Mouse (Mus musculus) heart, postnatal 0 days (tissue): ENCODE measurements at regions not wholly inside any gene's neighbourhood (a gene's known extent, or its start where the extent isn't known, plus 50 kb on each side); places are given as distances from the start of the nearest gene placed in this dataset.
A peak's percentile ranks its signal among the peaks of the same experiment; 100 is the strongest.

ENCODE experiments used
- ATAC-seq: fragments of 200-750 bp; cut with Nextera tagmentation; 2 replicates; pipeline ENCODE4 v1.8.0; 2017; ENCODE audit warnings: low read depth, moderate number of reproducible peaks, moderate library complexity; ENCODE audit not compliant: insufficient read depth
- DNase-seq: peaks from one replicate; pipeline ENCODE4 v3.0.0-alpha.2; 2016; ENCODE audit warnings: low spot score
- H3K27ac ChIP-seq: fragments of 300-500 bp; sonication (generic); 2 replicates; pipeline ENCODE4 v1.5.1; 2014; ENCODE audit warnings: low read depth, mild to moderate bottlenecking
- H3K27me3 ChIP-seq: fragments of 300-500 bp; sonication (generic); 2 replicates; pipeline ENCODE4 v1.6.1; 2014; ENCODE audit warnings: low read length, mixed read lengths; ENCODE audit not compliant: control insufficient read depth, insufficient read depth
- H3K36me3 ChIP-seq: fragments of 300-500 bp; sonication (generic); replicated peaks from 2 replicates; pipeline ENCODE4 v1.6.1; 2014; ENCODE audit warnings: low read length, mixed read lengths; ENCODE audit not compliant: control insufficient read depth, insufficient read depth
- H3K4me1 ChIP-seq: fragments of 300-500 bp; sonication (generic); 2 replicates; pipeline ENCODE4 v1.6.1; 2014; ENCODE audit warnings: antibody characterized with exemption; ENCODE audit not compliant: control insufficient read depth, insufficient read depth
- H3K4me2 ChIP-seq: fragments of 300-500 bp; sonication (generic); 2 replicates; pipeline ENCODE4 v1.6.1; 2014; ENCODE audit warnings: low read depth, mild to moderate bottlenecking, low read length, moderate library complexity
- H3K4me3 ChIP-seq: fragments of 300-500 bp; sonication (generic); 2 replicates; pipeline ENCODE4 v1.5.1; 2014; ENCODE audit warnings: low read depth, low read length
- H3K9ac ChIP-seq: fragments of 300-500 bp; sonication (generic); replicated peaks from 2 replicates; pipeline ENCODE4 v1.6.1; 2014; ENCODE audit warnings: low read depth, low read length, mixed read lengths
- H3K9me3 ChIP-seq: fragments of 300-500 bp; sonication (generic); replicated peaks from 2 replicates; pipeline ENCODE4 v1.6.1; 2016; ENCODE audit warnings: low read length; ENCODE audit not compliant: control insufficient read depth
- CTCF ChIP-seq: IDR thresholded peaks from 2 replicates; pipeline ENCODE4 v1.5.1; 2016; ENCODE audit warnings: antibody characterized with exemption, control low read depth, low read depth
- EP300 ChIP-seq: IDR thresholded peaks from 2 replicates; pipeline ENCODE4 v1.6.1; 2016; ENCODE audit warnings: antibody characterized with exemption, low read depth
- whole genome bisulfite sequencing: fragments of 180-500 bp; shearing (Covaris S2); extraction: QIAGEN DNeasy Blood & Tissue Kit; methylation state at CpG from one replicate; pipeline ENCODE4 v1.1.7; 2014; 5-methylcytosine and 5-hydroxymethylcytosine counted together

- DNase-seq (no peak), ATAC-seq (no peak)
- no peak overlapping the region for H3K4me3 ChIP-seq
- H3K9ac ChIP-seq: no peak overlapping the region
- H3K27ac ChIP-seq: no peak overlapping the region
- H3K9me3 ChIP-seq: no peaks in the 10 kb centered on the region
- no peaks in the 10 kb centered on the region for H3K36me3 ChIP-seq
- no peaks in the 10 kb centered on the region for H3K4me1 ChIP-seq
- 78% methylated on average over 1 of the region's 1 CpGs for WGBS
- TF ChIP-seq EP300: no peak
- no peak for TF ChIP-seq CTCF
- no peak overlapping the region for H3K4me2 ChIP-seq
- H3K27me3 ChIP-seq: no peaks in the 10 kb centered on the region
These were observed 182.5 kb downstream of the Mtx2 start for GRCm38 (mm10) chr2:75008116-75008515.

GRCm38 (mm10) chr2:75010647-75011046, 185.0 kb downstream of the Mtx2 start:
- H3K36me3 ChIP-seq: no peaks in the 10 kb centered on the region
- H3K9ac ChIP-seq: no peak overlapping the region
- no peak for TF ChIP-seq CTCF
- TF ChIP-seq EP300: no peak
- no peak for ATAC-seq
- no peaks in the 10 kb centered on the region for H3K9me3 ChIP-seq
- H3K27me3 ChIP-seq: no peaks in the 10 kb centered on the region
- no peaks in the 10 kb centered on the region for H3K4me1 ChIP-seq
- no peak overlapping the region for H3K27ac ChIP-seq
- H3K4me2 ChIP-seq: no peak overlapping the region
- 55% methylated on average over 7 of the region's 7 CpGs for WGBS
- no peak overlapping the region for H3K4me3 ChIP-seq
- no peak for DNase-seq

GRCm38 (mm10) chr2:75012046-75012445, 186.4 kb downstream of the Mtx2 start:
- no peak overlapping the region for H3K4me3 ChIP-seq
- ATAC-seq (no peak), DNase-seq (no peak)
- no peaks in the 10 kb centered on the region for H3K4me1 ChIP-seq
- TF ChIP-seq CTCF (no peak), EP300 (no peak)
- no peak overlapping the region for H3K9ac ChIP-seq
- 65% methylated on average over 8 of the region's 8 CpGs for WGBS
- H3K27me3 ChIP-seq: no peaks in the 10 kb centered on the region
- no peaks in the 10 kb centered on the region for H3K36me3 ChIP-seq
- H3K9me3 ChIP-seq: no peaks in the 10 kb centered on the region
- no peak overlapping the region for H3K4me2 ChIP-seq
- H3K27ac ChIP-seq: 0 out of 2 replicates have a peak overlapping the region, but pooled peaks have one; percentile 25

GRCm38 (mm10) chr2:75014994-75015728, 189.6 kb downstream of the Mtx2 start:
- WGBS: 67% methylated on average over 16 of the region's 16 CpGs
- ATAC-seq: no peak

DNA sequence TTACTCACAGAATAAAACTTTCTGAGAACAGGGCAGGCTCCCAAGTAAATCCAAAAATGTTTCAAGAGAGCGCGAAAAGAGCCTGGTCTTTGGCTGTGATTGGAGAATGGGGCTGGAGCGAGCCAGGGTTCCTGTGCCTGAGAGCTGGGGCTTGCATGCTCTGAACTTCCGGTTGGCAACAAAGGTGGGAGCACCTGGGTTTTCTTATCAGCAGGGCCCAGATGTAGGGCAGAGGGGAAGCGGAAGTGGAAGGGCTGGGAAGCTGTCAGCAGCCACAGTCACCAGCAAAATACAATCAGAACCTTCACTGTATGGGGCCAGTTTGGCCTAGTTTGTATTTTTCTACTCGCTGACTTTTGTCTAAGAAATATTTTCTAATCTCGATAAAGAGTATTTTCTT, 193.9 kb downstream of the Mtx2 start:
- no peak overlapping the region for H3K9ac ChIP-seq
- no peaks in the 10 kb centered on the region for H3K27me3 ChIP-seq
- ATAC-seq (no peak), DNase-seq (no peak)
- no peaks in the 10 kb centered on the region for H3K9me3 ChIP-seq
- no peaks in the 10 kb centered on the region for H3K36me3 ChIP-seq
- TF ChIP-seq CTCF (no peak), EP300 (peak; percentile 79)
- no peak overlapping the region for H3K4me2 ChIP-seq
- H3K4me1 ChIP-seq: no peaks in the 10 kb centered on the region
- 50% methylated on average over 7 of the region's 7 CpGs for WGBS
- no peak overlapping the region for H3K4me3 ChIP-seq
- peak overlapping the region; percentile 38 for H3K27ac ChIP-seq

More at GRCm38 (mm10) chr2:75014994-75015728, 189.6 kb downstream of the Mtx2 start:
- Histone ChIP-seq H3K27ac (no peak overlapping the region), H3K27me3 (no peaks in the 10 kb centered on the region), H3K36me3 (no peaks in the 10 kb centered on the region), H3K4me1 (no peaks in the 10 kb centered on the region), H3K4me3 (no peak overlapping the region), H3K9me3 (no peaks in the 10 kb centered on the region), H3K4me2 (no peak overlapping the region), H3K9ac (no peak overlapping the region)
- no peak for TF ChIP-seq EP300
- TF ChIP-seq CTCF: no peak
- no peak for DNase-seq

- Histone ChIP-seq H3K9me3 (no peaks in the 10 kb centered on the region), H3K4me1 (no peaks in the 10 kb centered on the region), H3K36me3 (no peaks in the 10 kb centered on the region), H3K27ac (peak overlapping the region; percentile 36; the same call in 1 of the 2 replicates), H3K4me2 (no peak overlapping the region), H3K27me3 (no peaks in the 10 kb centered on the region), H3K9ac (no peak overlapping the region), H3K4me3 (no peak overlapping the region)
- DNase-seq (no peak), ATAC-seq (peak; percentile 74)
- WGBS: 53% methylated on average over 7 of the region's 7 CpGs
- TF ChIP-seq EP300 (no peak; the same call in 1 of the 2 replicates), CTCF (no peak)
These were observed 196.0 kb downstream of the Mtx2 start for GRCm38 (mm10) chr2:75021639-75022038.
